9 mouse cellular contexts compared by ENCODE assay signal in genomic region chr5:111011271-111011670, GRCm38 (mm10).
DNase-seq lines count a peak whose midpoint lies in the region; ATAC-seq lines count a peak whose summit lies in the region.
"Had no signal": no experiment of that assay in that cellular context is flagged by ENCODE, and none has a peak within 500 bp of the region (broad histone marks: within the 10 kb centered on the region; RNA-seq: fewer than 3 reads in every experiment).

No protein-coding gene starts in this region.

- H3K4me1 ChIP-seq in intestine, embryonic 14.5 days (replicated peaks; ENCODE audit: control insufficient read depth, insufficient read depth, low read length), result peaks cover 35% of the 10 kb centered on the region
- peaks cover 18% of the 10 kb centered on the region for H3K4me1 ChIP-seq in intestine, embryonic 15.5 days (replicated peaks)
- peaks cover 54% of the 10 kb centered on the region for H3K4me1 ChIP-seq in kidney, embryonic 14.5 days (ENCODE audit: control insufficient read depth, insufficient read depth, low read length)
- peaks cover 37% of the 10 kb centered on the region for H3K4me1 ChIP-seq in forebrain, embryonic 12.5 days
- H3K4me1 ChIP-seq: liver, embryonic 15.5 days had no signal

- DNase-seq in intestine, embryonic 14.5 days (ENCODE audit: low spot score), result no peak
- peak; percentile 29 to 38 for DNase-seq in heart, adult 9 months (ENCODE audit: low spot score in 2 of 2)
- peak; percentile 53 for DNase-seq in retina, postnatal 1 day
- no peak for DNase-seq in ovary, adult 18-20 months (ENCODE audit: low spot score)
- DNase-seq in frontal cortex, postnatal 36 days (ENCODE audit: low spot score in 2 of 2), result no peak

- H3K4me3 ChIP-seq in intestine, embryonic 14.5 days (ENCODE audit: low read depth, low read length), result no peak overlapping the region
- H3K4me3 ChIP-seq in intestine, embryonic 15.5 days (replicated peaks), result no peak overlapping the region
- no peak overlapping the region for H3K4me3 ChIP-seq in kidney, embryonic 14.5 days (ENCODE audit: low read length)
- no peak overlapping the region for H3K4me3 ChIP-seq in forebrain, embryonic 12.5 days (replicated peaks)
- H3K4me3 ChIP-seq: liver, embryonic 15.5 days had no signal

- no peaks in the 10 kb centered on the region for H3K27me3 ChIP-seq in intestine, embryonic 14.5 days (replicated peaks; ENCODE audit: control insufficient read depth, insufficient read depth, low read length)
- H3K27me3 ChIP-seq in intestine, embryonic 15.5 days (replicated peaks), result no peaks in the 10 kb centered on the region
- H3K27me3 ChIP-seq in kidney, embryonic 14.5 days (ENCODE audit: control insufficient read depth, insufficient read depth, low read length), result no peaks in the 10 kb centered on the region
- H3K27me3 ChIP-seq in forebrain, embryonic 12.5 days, result no peaks in the 10 kb centered on the region
- H3K27me3 ChIP-seq: liver, embryonic 15.5 days had no signal

- peak; percentile 40; the same call in 1 of the 2 replicates for ATAC-seq in intestine, embryonic 14.5 days (replicated peaks; ENCODE audit: low FRiP score, low TSS enrichment, low read depth)
- ATAC-seq in intestine, embryonic 15.5 days, result no peak
- peak; percentile 79 for ATAC-seq in kidney, embryonic 14.5 days (ENCODE audit: low FRiP score, low TSS enrichment)
- ATAC-seq in forebrain, embryonic 12.5 days (ENCODE audit: low FRiP score), result no peak

- H3K36me3 ChIP-seq in intestine, embryonic 14.5 days (ENCODE audit: control insufficient read depth, insufficient read depth, low read length), result no peaks in the 10 kb centered on the region
- H3K36me3 ChIP-seq in intestine, embryonic 15.5 days, result no peaks in the 10 kb centered on the region
- H3K36me3 ChIP-seq in kidney, embryonic 14.5 days (ENCODE audit: control insufficient read depth, insufficient read depth, low read length), result no peaks in the 10 kb centered on the region
- H3K36me3 ChIP-seq in forebrain, embryonic 12.5 days (replicated peaks), result no peaks in the 10 kb centered on the region; the same call in 1 of the 2 replicates
- H3K36me3 ChIP-seq: liver, embryonic 15.5 days had no signal

- H3K27ac ChIP-seq in intestine, embryonic 14.5 days (ENCODE audit: low read depth), result peak overlapping the region; percentile 11; the same call in 1 of the 2 replicates
- no peak overlapping the region for H3K27ac ChIP-seq in intestine, embryonic 15.5 days
- H3K27ac ChIP-seq in kidney, embryonic 14.5 days (ENCODE audit: low read depth, low read length), result peak overlapping the region; percentile 63; the same call in 1 of the 2 replicates
- no peak overlapping the region for H3K27ac ChIP-seq in forebrain, embryonic 12.5 days
- H3K27ac ChIP-seq: liver, embryonic 15.5 days had no signal

- H3K9ac ChIP-seq in intestine, embryonic 14.5 days (ENCODE audit: low read length), result no peak overlapping the region
- H3K9ac ChIP-seq in intestine, embryonic 15.5 days, result no peak overlapping the region
- H3K9ac ChIP-seq in kidney, embryonic 14.5 days (ENCODE audit: low read depth, low read length), result no peak overlapping the region
- H3K9ac ChIP-seq in forebrain, embryonic 12.5 days, result no peak overlapping the region
- H3K9ac ChIP-seq: liver, embryonic 15.5 days had no signal

- peaks cover 4% of the 10 kb centered on the region; the same call in 1 of the 2 replicates for H3K9me3 ChIP-seq in intestine, embryonic 14.5 days (ENCODE audit: control insufficient read depth, low read length)
- no peaks in the 10 kb centered on the region for H3K9me3 ChIP-seq in intestine, embryonic 15.5 days
- 0 out of 2 replicates have a peak, but pooled peaks cover 5% of the 10 kb centered on the region for H3K9me3 ChIP-seq in kidney, embryonic 14.5 days (ENCODE audit: control insufficient read depth, low read length)
- H3K9me3 ChIP-seq in forebrain, embryonic 12.5 days, result peaks cover 6% of the 10 kb centered on the region; the same call in 1 of the 2 replicates
- H3K9me3 ChIP-seq: liver, embryonic 15.5 days had no signal

- 20% methylated on average over 8 of the region's 8 CpGs for WGBS in intestine, embryonic 14.5 days
- WGBS in intestine, embryonic 15.5 days, result 22% methylated on average over 8 of the region's 8 CpGs
- 3% methylated on average over 8 of the region's 8 CpGs for WGBS in kidney, embryonic 14.5 days
- 65% methylated on average over 8 of the region's 8 CpGs for WGBS in forebrain, embryonic 12.5 days

- H3K4me2 ChIP-seq in intestine, embryonic 14.5 days (ENCODE audit: low read length), result 0 out of 2 replicates have a peak overlapping the region, but pooled peaks have one; percentile 4
- H3K4me2 ChIP-seq in intestine, embryonic 15.5 days (replicated peaks), result no peak overlapping the region
- 0 out of 2 replicates have a peak overlapping the region, but pooled peaks have one; percentile 13 for H3K4me2 ChIP-seq in kidney, embryonic 14.5 days (replicated peaks; ENCODE audit: low read depth, low read length)
- no peak overlapping the region for H3K4me2 ChIP-seq in forebrain, embryonic 12.5 days
- H3K4me2 ChIP-seq: liver, embryonic 15.5 days had no signal

Comparison
In these comparisons a context has a peak if more than half of its experiments do, and no peak if none do; other contexts are left out.
1. ATAC-seq: peak in intestine, embryonic 14.5 days (single experiment) and kidney, embryonic 14.5 days (single experiment); none in intestine, embryonic 15.5 days (single experiment) and forebrain, embryonic 12.5 days (single experiment).
2. H3K27ac ChIP-seq: peak in intestine, embryonic 14.5 days (single experiment) and kidney, embryonic 14.5 days (single experiment); none in intestine, embryonic 15.5 days (single experiment) and forebrain, embryonic 12.5 days (single experiment).
3. H3K4me2 ChIP-seq: peak in intestine, embryonic 14.5 days (single experiment) and kidney, embryonic 14.5 days (single experiment); none in intestine, embryonic 15.5 days (single experiment) and forebrain, embryonic 12.5 days (single experiment).
4. DNase-seq: peak in heart, adult 9 months (2 of 2) and retina, postnatal 1 day (single experiment); none in intestine, embryonic 14.5 days (single experiment), ovary, adult 18-20 months (single experiment) and frontal cortex, postnatal 36 days (0 of 2).